Mouse (Mus musculus): ENCODE results near the gene Nup107. TPM values are rescaled to one million over a fixed set of nuclear protein-coding genes. Genes with fewer than 3 reads are reported as not detected.

Gene Nup107
- polyA plus RNA-seq, 1 experiment from 2014 or later = 40.2 TPM

Other genes with a start within 250 kb of the Nup107 start
- 2.4 and 3.1 TPM in 2 replicates for gene Cpm, start 163.2 kb downstream of the Nup107 start, polyA plus RNA-seq (2015; fragmentation: Nextera tagmentation; extraction: Ambion mirVana)
- 38.7 and 41.5 TPM in 2 replicates for gene Mdm2, start 81.9 kb downstream of the Nup107 start, polyA plus RNA-seq (2015; fragmentation: Nextera tagmentation; extraction: Ambion mirVana)
- gene Slc35e3, start 46.3 kb downstream of the Nup107 start, polyA plus RNA-seq (2015; fragmentation: Nextera tagmentation; extraction: Ambion mirVana) = 8.2 and 8.5 TPM in 2 replicates
- gene Rap1b, start 53.3 kb upstream of the Nup107 start, polyA plus RNA-seq (2015; fragmentation: Nextera tagmentation; extraction: Ambion mirVana) = 119 and 129 TPM in 2 replicates